Mouse (Mus musculus): ENCODE data around the gene Cmtr1. TPM values are rescaled to one million over a fixed set of nuclear protein-coding genes. Genes with fewer than 3 reads are reported as not detected.

Cmtr1 gene
- polyA plus RNA-seq, 1 experiment from 2014 or later = 132 TPM

- 67% methylated on average over 13 of the region's 13 CpGs for WGBS
- Histone ChIP-seq H3K4me3 (replicated peaks; ENCODE audit: low read length) (no peak overlapping the region), H3K36me3 (ENCODE audit: control insufficient read depth, insufficient read depth) (no peaks in the 10 kb centered on the region), H3K27me3 (replicated peaks; ENCODE audit: control insufficient read depth, insufficient read depth, low read length) (no peaks in the 10 kb centered on the region), H3K4me2 (ENCODE audit: low read length) (no peak overlapping the region), H3K27ac (ENCODE audit: low read length) (peak overlapping the region; percentile 61), H3K4me1 (replicated peaks; ENCODE audit: control insufficient read depth, insufficient read depth, low read length) (peaks cover 31% of the 10 kb centered on the region), H3K9ac (replicated peaks; ENCODE audit: low read depth, low read length) (no peak overlapping the region), H3K9me3 (ENCODE audit: control insufficient read depth, low read length) (no peaks in the 10 kb centered on the region)
- no peak for ATAC-seq
Observed at GRCm38 (mm10) chr17:29719628-29720575, 59.5 kb downstream of the Cmtr1 start.

- Histone ChIP-seq H3K27me3 (replicated peaks; ENCODE audit: control insufficient read depth, insufficient read depth, low read length) (no peaks in the 10 kb centered on the region), H3K4me1 (replicated peaks; ENCODE audit: control insufficient read depth, insufficient read depth, low read length) (peaks cover 30% of the 10 kb centered on the region), H3K4me2 (ENCODE audit: low read length) (no peak overlapping the region), H3K9me3 (ENCODE audit: control insufficient read depth, low read length) (no peaks in the 10 kb centered on the region), H3K27ac (ENCODE audit: low read length) (peak overlapping the region; percentile 61), H3K36me3 (ENCODE audit: control insufficient read depth, insufficient read depth) (no peaks in the 10 kb centered on the region), H3K9ac (replicated peaks; ENCODE audit: low read depth, low read length) (no peak overlapping the region), H3K4me3 (replicated peaks; ENCODE audit: low read length) (no peak overlapping the region)
- WGBS = 63% methylated on average over 11 of the region's 11 CpGs
- ATAC-seq = no peak
Observed at GRCm38 (mm10) chr17:29720755-29721365, 60.5 kb downstream of the Cmtr1 start.

GRCm38 (mm10) chr17:29724610-29725009, 64.2 kb downstream of the Cmtr1 start:
- H3K36me3 ChIP-seq (ENCODE audit: control insufficient read depth, insufficient read depth) = no peaks in the 10 kb centered on the region
- 37% methylated on average over 6 of the region's 6 CpGs for WGBS
- H3K4me1 ChIP-seq (replicated peaks; ENCODE audit: control insufficient read depth, insufficient read depth, low read length) = peaks cover 18% of the 10 kb centered on the region
- no peak overlapping the region for H3K9ac ChIP-seq (replicated peaks; ENCODE audit: low read depth, low read length)
- peak; percentile 52 for ATAC-seq
- H3K9me3 ChIP-seq (ENCODE audit: control insufficient read depth, low read length) = no peaks in the 10 kb centered on the region
- H3K4me3 ChIP-seq (replicated peaks; ENCODE audit: low read length) = no peak overlapping the region
- H3K27me3 ChIP-seq (replicated peaks; ENCODE audit: control insufficient read depth, insufficient read depth, low read length) = no peaks in the 10 kb centered on the region
- no peak overlapping the region for H3K4me2 ChIP-seq (ENCODE audit: low read length)
- H3K27ac ChIP-seq (ENCODE audit: low read length) = no peak overlapping the region

GRCm38 (mm10) chr17:29725027-29725620, 64.7 kb downstream of the Cmtr1 start:
- peak; percentile 18; the same call in 1 of the 2 replicates for ATAC-seq
- no peaks in the 10 kb centered on the region for H3K36me3 ChIP-seq (ENCODE audit: control insufficient read depth, insufficient read depth)
- H3K27me3 ChIP-seq (replicated peaks; ENCODE audit: control insufficient read depth, insufficient read depth, low read length) = no peaks in the 10 kb centered on the region
- H3K4me2 ChIP-seq (ENCODE audit: low read length) = no peak overlapping the region
- no peak overlapping the region for H3K9ac ChIP-seq (replicated peaks; ENCODE audit: low read depth, low read length)
- no peak overlapping the region for H3K27ac ChIP-seq (ENCODE audit: low read length)
- H3K4me1 ChIP-seq (replicated peaks; ENCODE audit: control insufficient read depth, insufficient read depth, low read length) = peaks cover 16% of the 10 kb centered on the region
- no peaks in the 10 kb centered on the region for H3K9me3 ChIP-seq (ENCODE audit: control insufficient read depth, low read length)
- WGBS = 69% methylated on average over 6 of the region's 6 CpGs
- no peak overlapping the region for H3K4me3 ChIP-seq (replicated peaks; ENCODE audit: low read length)

- WGBS = 57% methylated on average over 8 of the region's 8 CpGs
- no peak for ATAC-seq
- no peak overlapping the region for H3K4me3 ChIP-seq (replicated peaks; ENCODE audit: low read length)
Observed at GRCm38 (mm10) chr17:29728082-29728481, 67.7 kb downstream of the Cmtr1 start.

GRCm38 (mm10) chr17:29730510-29731265, 70.3 kb downstream of the Cmtr1 start:
- H3K4me1 ChIP-seq (replicated peaks; ENCODE audit: control insufficient read depth, insufficient read depth, low read length) = peaks cover 27% of the 10 kb centered on the region
- H3K4me2 ChIP-seq (ENCODE audit: low read length) = no peak overlapping the region
- H3K9me3 ChIP-seq (ENCODE audit: control insufficient read depth, low read length) = no peaks in the 10 kb centered on the region
- H3K27ac ChIP-seq (ENCODE audit: low read length) = peak overlapping the region; percentile 83
- ATAC-seq = peak; percentile 67
- H3K9ac ChIP-seq (replicated peaks; ENCODE audit: low read depth, low read length) = peak overlapping the region; percentile 30
- WGBS = 8% methylated on average over 13 of the region's 13 CpGs
- H3K27me3 ChIP-seq (replicated peaks; ENCODE audit: control insufficient read depth, insufficient read depth, low read length) = no peaks in the 10 kb centered on the region
- no peak overlapping the region for H3K4me3 ChIP-seq (replicated peaks; ENCODE audit: low read length)
- no peaks in the 10 kb centered on the region for H3K36me3 ChIP-seq (ENCODE audit: control insufficient read depth, insufficient read depth)

More at GRCm38 (mm10) chr17:29728082-29728481, 67.7 kb downstream of the Cmtr1 start:
- no peaks in the 10 kb centered on the region for H3K27me3 ChIP-seq (replicated peaks; ENCODE audit: control insufficient read depth, insufficient read depth, low read length)
- no peak overlapping the region for H3K27ac ChIP-seq (ENCODE audit: low read length)
- no peak overlapping the region for H3K9ac ChIP-seq (replicated peaks; ENCODE audit: low read depth, low read length)
- no peaks in the 10 kb centered on the region for H3K9me3 ChIP-seq (ENCODE audit: control insufficient read depth, low read length)
- no peaks in the 10 kb centered on the region for H3K36me3 ChIP-seq (ENCODE audit: control insufficient read depth, insufficient read depth)
- peaks cover 30% of the 10 kb centered on the region for H3K4me1 ChIP-seq (replicated peaks; ENCODE audit: control insufficient read depth, insufficient read depth, low read length)
- no peak overlapping the region for H3K4me2 ChIP-seq (ENCODE audit: low read length)

- H3K4me1 ChIP-seq (replicated peaks; ENCODE audit: control insufficient read depth, insufficient read depth, low read length) = peaks cover 34% of the 10 kb centered on the region
- no peak for ATAC-seq
- H3K27me3 ChIP-seq (replicated peaks; ENCODE audit: control insufficient read depth, insufficient read depth, low read length) = no peaks in the 10 kb centered on the region
- no peak overlapping the region for H3K4me2 ChIP-seq (ENCODE audit: low read length)
- WGBS = 39% methylated on average over 12 of the region's 12 CpGs
- no peak overlapping the region for H3K4me3 ChIP-seq (replicated peaks; ENCODE audit: low read length)
- no peaks in the 10 kb centered on the region for H3K9me3 ChIP-seq (ENCODE audit: control insufficient read depth, low read length)
- H3K27ac ChIP-seq (ENCODE audit: low read length) = peak overlapping the region; percentile 83
- no peak overlapping the region for H3K9ac ChIP-seq (replicated peaks; ENCODE audit: low read depth, low read length)
- no peaks in the 10 kb centered on the region for H3K36me3 ChIP-seq (ENCODE audit: control insufficient read depth, insufficient read depth)
Observed at GRCm38 (mm10) chr17:29731266-29731952, 71.0 kb downstream of the Cmtr1 start.

- Histone ChIP-seq H3K4me1 (replicated peaks; ENCODE audit: control insufficient read depth, insufficient read depth, low read length) (peaks cover 39% of the 10 kb centered on the region), H3K9ac (replicated peaks; ENCODE audit: low read depth, low read length) (no peak overlapping the region), H3K4me3 (replicated peaks; ENCODE audit: low read length) (no peak overlapping the region), H3K4me2 (ENCODE audit: low read length) (no peak overlapping the region), H3K9me3 (ENCODE audit: control insufficient read depth, low read length) (no peaks in the 10 kb centered on the region), H3K27ac (ENCODE audit: low read length) (peak overlapping the region; percentile 83), H3K36me3 (ENCODE audit: control insufficient read depth, insufficient read depth) (no peaks in the 10 kb centered on the region), H3K27me3 (replicated peaks; ENCODE audit: control insufficient read depth, insufficient read depth, low read length) (no peaks in the 10 kb centered on the region)
- WGBS = 35% methylated on average over 6 of the region's 6 CpGs
- ATAC-seq = peak; percentile 59
Observed at GRCm38 (mm10) chr17:29731953-29732325, 71.5 kb downstream of the Cmtr1 start.
